Mouse (Mus musculus) forebrain, embryonic 16.5 days (tissue): ENCODE measurements at regions not wholly inside any gene's neighbourhood (a gene's known extent, or its start where the extent isn't known, plus 50 kb on each side); places are given as distances from the start of the nearest gene placed in this dataset.
"Not testable (repeated sequence)": the region's sequence is repeated elsewhere in the genome, so short reads cannot be mapped to it uniquely, and the experiment has no call there.

Experiments used
- ATAC-seq: fragments of 200-750 bp; cut with Nextera tagmentation; 2 replicates; pipeline ENCODE4 v1.8.0; 2017; ENCODE audit warnings: mild to moderate bottlenecking, moderate library complexity
- H3K27ac ChIP-seq: fragments of 300-500 bp; sonication (generic); 2 replicates; pipeline ENCODE4 v1.5.1; 2014; ENCODE audit warnings: low read length, control low read depth
- H3K27me3 ChIP-seq: fragments of 300-500 bp; sonication (generic); replicated peaks from 2 replicates; pipeline ENCODE4 v1.6.1; 2014; ENCODE audit warnings: low read length; ENCODE audit not compliant: control insufficient read depth, insufficient read depth
- H3K36me3 ChIP-seq: fragments of 300-500 bp; sonication (generic); 2 replicates; pipeline ENCODE4 v1.6.1; 2014; ENCODE audit not compliant: control insufficient read depth, insufficient read depth
- H3K4me1 ChIP-seq: fragments of 300-500 bp; sonication (generic); replicated peaks from 2 replicates; pipeline ENCODE4 v1.6.1; 2014; ENCODE audit warnings: low read length; ENCODE audit not compliant: control insufficient read depth, insufficient read depth
- H3K4me2 ChIP-seq: fragments of 300-500 bp; sonication (generic); 2 replicates; pipeline ENCODE4 v1.6.1; 2014; ENCODE audit warnings: mild to moderate bottlenecking, low read length, control low read depth
- H3K4me3 ChIP-seq: fragments of 300-500 bp; sonication (generic); replicated peaks from 2 replicates; pipeline ENCODE4 v1.5.1; 2014; ENCODE audit warnings: mild to moderate bottlenecking, low read length, control low read depth
- H3K9ac ChIP-seq: fragments of 300-500 bp; sonication (generic); replicated peaks from 2 replicates; pipeline ENCODE4 v1.6.1; 2014; ENCODE audit warnings: low read depth, low read length, control low read depth
- H3K9me3 ChIP-seq: fragments of 300-500 bp; sonication (generic); 2 replicates; pipeline ENCODE4 v1.6.1; 2016; ENCODE audit warnings: low read length; ENCODE audit not compliant: control insufficient read depth
- WGBS: fragments of 180-500 bp; shearing (Covaris S2); extraction: QIAGEN DNeasy Blood & Tissue Kit; methylation state at CpG from one replicate; pipeline ENCODE4 v1.1.7; 2014; 5-methylcytosine and 5-hydroxymethylcytosine counted together

- no peak overlapping the region for H3K9ac ChIP-seq
- no peaks in the 10 kb centered on the region for H3K9me3 ChIP-seq
- H3K36me3 ChIP-seq = no peaks in the 10 kb centered on the region
- no peak overlapping the region for H3K27ac ChIP-seq
- H3K4me3 ChIP-seq = no peak overlapping the region
- H3K4me1 ChIP-seq = no peaks in the 10 kb centered on the region
- WGBS = 75% methylated on average over 6 of the region's 6 CpGs
- H3K4me2 ChIP-seq = no peak overlapping the region
- no peaks in the 10 kb centered on the region for H3K27me3 ChIP-seq
- no peak for ATAC-seq
Measured at GRCm38 (mm10) chr11:41598431-41598830, 402.2 kb downstream of the Gabrg2 start.

GRCm38 (mm10) chr11:41591426-41591825 is 409.2 kb downstream of the Gabrg2 start:
- not testable (repeated sequence) for H3K4me2 ChIP-seq, H3K4me1 ChIP-seq, H3K27ac ChIP-seq, H3K4me3 ChIP-seq, H3K9me3 ChIP-seq, ATAC-seq, H3K27me3 ChIP-seq, H3K36me3 ChIP-seq, H3K9ac ChIP-seq
- 79% methylated on average over 4 of the region's 4 CpGs for WGBS
